Mouse (Mus musculus) G1E (cell line): ENCODE data around the gene Traf5. TPM values are rescaled to one million over a fixed set of nuclear protein-coding genes. Genes with fewer than 3 reads are reported as not detected.

ENCODE experiments used
- ATAC-seq: 2 replicates; pipeline ENCODE4 v1.8.0; 2016; ENCODE audit warnings: mild to moderate bottlenecking; ENCODE audit not compliant: insufficient number of reproducible peaks, poor library complexity, low FRiP score, severe bottlenecking; ENCODE audit errors: extremely low read depth
- DNase-seq: peaks from one replicate; pipeline ENCODE4 v3.0.0; 2012; ENCODE audit warnings: low spot score
- H3K27me3 ChIP-seq: 2 replicates; pipeline ENCODE4 v1.6.1; 2012; ENCODE audit warnings: mild to moderate bottlenecking, low read length, inconsistent platforms; ENCODE audit not compliant: insufficient read depth
- H3K36me3 ChIP-seq: replicated peaks from 2 replicates; pipeline ENCODE3; 2012; ENCODE audit warnings: mild to moderate bottlenecking, inconsistent platforms
- H3K4me1 ChIP-seq: 2 replicates; pipeline ENCODE4 v1.6.1; 2012; ENCODE audit warnings: low read depth, low read length, inconsistent platforms, mixed read lengths; ENCODE audit not compliant: insufficient read depth
- H3K4me3 ChIP-seq: 2 replicates; pipeline ENCODE4 v1.5.1; 2012; ENCODE audit warnings: low read depth, mild to moderate bottlenecking, inconsistent platforms, low read length, moderate library complexity, mixed read lengths
- H3K9me3 ChIP-seq: replicated peaks from 2 replicates; pipeline ENCODE4 v1.6.1; 2012; ENCODE audit warnings: inconsistent platforms
- CTCF ChIP-seq: IDR thresholded peaks from 2 replicates; pipeline ENCODE4 v1.5.1; 2012; ENCODE audit warnings: low read depth, low read length, inconsistent platforms, mixed read lengths
- GATA1 ChIP-seq: IDR thresholded peaks from 2 replicates; pipeline ENCODE4 v1.6.1; 2012; ENCODE audit warnings: borderline replicate concordance, low read length, inconsistent platforms, mixed read lengths
- GATA2 ChIP-seq: IDR thresholded peaks from 2 replicates; pipeline ENCODE4 v1.6.1; 2012; ENCODE audit warnings: low read depth, low read length, inconsistent platforms, borderline replicate concordance
- POLR2AphosphoS5 ChIP-seq: IDR thresholded peaks from 2 replicates; pipeline ENCODE4 v1.6.1; 2012; ENCODE audit warnings: low read depth, low read length, inconsistent platforms; ENCODE audit not compliant: insufficient replicate concordance
- TAL1 ChIP-seq: conservative IDR thresholded peaks from 2 replicates; pipeline ENCODE4 v1.6.1; 2012; ENCODE audit warnings: low read depth, low read length, inconsistent platforms, mixed read lengths
- polyA plus RNA-seq: library from polyadenylated mRNA; stranded (reverse); fragments of >175 nt; gene quantifications from 2 replicates; pipeline ENCODE4 v1.2.3, GENCODE M21; 2012
- total RNA-seq, 2 experiments: library from RNA; stranded (forward) in 1 of 2; stranded (reverse) in 1 of 2; fragments of 200-1000 nt in 1 of 2; fragments of >200 nt in 1 of 2; fragmentation: Nextera tagmentation in 1 of 2; gene quantifications; 2 replicates each; pipeline ENCODE4 v1.2.3; 2014 to 2017

Gene Traf5
- total and polyA plus RNA-seq, 3 experiments = 1.6 to 4.7 (median 3.5) TPM

- TF ChIP-seq POLR2AphosphoS5 = no peak
- no peak for TF ChIP-seq GATA2
- TF ChIP-seq GATA1 = no peak
- TF ChIP-seq TAL1 = no peak
- no peak for TF ChIP-seq CTCF
- no peak overlapping the region for H3K4me3 ChIP-seq
- ATAC-seq (no peak), DNase-seq (no peak)
- H3K27me3 ChIP-seq = peaks cover 44% of the 10 kb centered on the region
- H3K9me3 ChIP-seq = no peaks in the 10 kb centered on the region
- H3K4me1 ChIP-seq = no peaks in the 10 kb centered on the region
- no peaks in the 10 kb centered on the region for H3K36me3 ChIP-seq
Measured at GRCm38 (mm10) chr1:191952733-191953335, 139.5 kb downstream of the Traf5 start.

- Histone ChIP-seq H3K9me3 (no peaks in the 10 kb centered on the region), H3K4me3 (no peak overlapping the region)
Measured at GRCm38 (mm10) chr1:191950611-191951010, 141.7 kb downstream of the Traf5 start.

GRCm38 (mm10) chr1:191948600-191948999 is 143.8 kb downstream of the Traf5 start:
- no peak for DNase-seq
- TF ChIP-seq POLR2AphosphoS5 (no peak), GATA1 (no peak), CTCF (no peak), TAL1 (no peak), GATA2 (no peak)

More at GRCm38 (mm10) chr1:191950611-191951010, 141.7 kb downstream of the Traf5 start:
- peaks cover 49% of the 10 kb centered on the region for H3K27me3 ChIP-seq
- H3K4me1 ChIP-seq = peaks cover 8% of the 10 kb centered on the region
- no peak for ATAC-seq
- no peak for DNase-seq
- no peak for TF ChIP-seq TAL1
- TF ChIP-seq POLR2AphosphoS5 = no peak
- no peak for TF ChIP-seq GATA1
- no peak for TF ChIP-seq CTCF
- no peak for TF ChIP-seq GATA2
- no peaks in the 10 kb centered on the region for H3K36me3 ChIP-seq

GRCm38 (mm10) chr1:191947796-191948195 is 144.6 kb downstream of the Traf5 start:
- ATAC-seq = no peak
- TF ChIP-seq GATA2 = no peak
- no peak for TF ChIP-seq GATA1
- no peak for TF ChIP-seq POLR2AphosphoS5
- TF ChIP-seq CTCF = no peak
- TF ChIP-seq TAL1 = no peak
- peaks cover 55% of the 10 kb centered on the region for H3K27me3 ChIP-seq

More at GRCm38 (mm10) chr1:191948600-191948999, 143.8 kb downstream of the Traf5 start:
- H3K9me3 ChIP-seq = no peaks in the 10 kb centered on the region
- peaks cover 8% of the 10 kb centered on the region for H3K4me1 ChIP-seq
- no peak overlapping the region for H3K4me3 ChIP-seq
- H3K27me3 ChIP-seq = peaks cover 47% of the 10 kb centered on the region
- no peaks in the 10 kb centered on the region for H3K36me3 ChIP-seq
- ATAC-seq = no peak

More at GRCm38 (mm10) chr1:191947796-191948195, 144.6 kb downstream of the Traf5 start:
- Histone ChIP-seq H3K9me3 (no peaks in the 10 kb centered on the region), H3K4me3 (no peak overlapping the region), H3K36me3 (no peaks in the 10 kb centered on the region), H3K4me1 (peaks cover 8% of the 10 kb centered on the region)
- DNase-seq = no peak

Other genes with a start within 250 kb of the Traf5 start
- gene Slc30a1, start 185.8 kb downstream of the Traf5 start, total RNA-seq (2014; fragmentation: Nextera tagmentation) = 12.0 and 14.4 TPM in 2 replicates
- 16.0 and 16.1 TPM in 2 replicates for gene Slc30a1, start 185.8 kb downstream of the Traf5 start, total RNA-seq (2017)
- gene Slc30a1, start 185.8 kb downstream of the Traf5 start, polyA plus RNA-seq = 12.0 and 12.8 TPM in 2 replicates
- not detected in 2 replicates for gene Rd3, start 115.2 kb downstream of the Traf5 start, total RNA-seq (2014; fragmentation: Nextera tagmentation)
- 0.12 TPM in 1 of 2 replicates, not detected in the other for gene Rd3, start 115.2 kb downstream of the Traf5 start, total RNA-seq (2017)
- not detected in 2 replicates for gene Rd3, start 115.2 kb downstream of the Traf5 start, polyA plus RNA-seq
- 73.9 and 74.8 TPM in 2 replicates for gene Rcor3, start 45.5 kb upstream of the Traf5 start, total RNA-seq (2014; fragmentation: Nextera tagmentation)
- gene Rcor3, start 45.5 kb upstream of the Traf5 start, total RNA-seq (2017) = 39.4 and 41.1 TPM in 2 replicates
- gene Rcor3, start 45.5 kb upstream of the Traf5 start, polyA plus RNA-seq = 22.7 and 24.2 TPM in 2 replicates
- not detected in 2 replicates for gene Kcnh1, start 98.2 kb upstream of the Traf5 start, total RNA-seq (2014; fragmentation: Nextera tagmentation)
- gene Kcnh1, start 98.2 kb upstream of the Traf5 start, total RNA-seq (2017) = 0.05 and 0.06 TPM in 2 replicates
- not detected in 2 replicates for gene Kcnh1, start 98.2 kb upstream of the Traf5 start, polyA plus RNA-seq